Mouse (Mus musculus): ENCODE data around the gene Hmg20a. TPM values are rescaled to one million over a fixed set of nuclear protein-coding genes. Genes with fewer than 3 reads are reported as not detected.

Gene Hmg20a
- polyA plus RNA-seq, 1 experiment from 2014 or later, result 12.4 TPM

Other genes starting within 250 kb of the Hmg20a start
- gene Peak1, start 542 bp upstream of the Hmg20a start, polyA plus RNA-seq (2015; fragmentation: Nextera tagmentation; extraction: Ambion mirVana), result 2.1 and 2.8 TPM in 2 replicates

All from liver, embryonic 16.5 days (tissue).